Mouse (Mus musculus): ENCODE measurements at regions not wholly inside any gene's neighbourhood (a gene's known extent, or its start where the extent isn't known, plus 50 kb on each side); places are given as distances from the start of the nearest gene placed in this dataset.
A peak's percentile ranks its signal among the peaks of the same experiment; 100 is the strongest.

DNA sequence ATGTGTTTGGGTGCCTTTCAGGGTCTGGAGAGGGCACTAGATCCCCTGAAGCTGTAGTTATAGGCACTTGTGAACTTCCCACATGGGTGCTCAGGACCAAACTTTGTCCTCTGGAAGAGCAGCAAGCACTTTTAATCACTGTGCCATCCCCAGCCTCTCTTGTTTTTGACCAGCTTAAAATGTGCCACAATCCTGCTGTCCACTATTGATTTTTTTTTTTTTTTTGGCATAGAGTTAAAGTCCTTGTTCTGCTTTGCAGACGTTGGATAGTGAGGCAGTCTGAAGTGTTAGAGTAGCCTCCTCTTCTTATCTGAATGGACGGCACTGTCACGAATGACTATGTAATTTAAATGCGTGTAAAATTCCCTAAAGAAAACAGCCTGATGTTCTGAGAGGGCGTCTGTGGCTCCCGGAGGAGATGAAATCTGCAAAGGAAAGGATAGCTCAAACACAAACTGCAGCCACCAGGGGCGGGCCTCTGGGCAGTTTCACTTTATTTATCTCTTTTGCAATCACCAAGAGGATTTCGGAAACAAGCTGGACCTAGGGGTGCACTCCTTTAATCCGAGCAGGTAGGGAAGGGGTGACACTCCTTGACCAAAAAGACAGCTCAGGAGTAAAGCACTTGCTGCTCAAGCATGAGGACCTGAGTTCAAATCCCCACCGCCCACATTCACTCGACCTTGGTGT, 63.5 kb upstream of the Smyd2 start:
- H3K4me3 ChIP-seq, result no peak overlapping the region
- no peak for TF ChIP-seq CTCF (IDR thresholded peaks at IDR 0.05)
- intact Hi-C loops (cut with DNase I), result no loop called here

DNA sequence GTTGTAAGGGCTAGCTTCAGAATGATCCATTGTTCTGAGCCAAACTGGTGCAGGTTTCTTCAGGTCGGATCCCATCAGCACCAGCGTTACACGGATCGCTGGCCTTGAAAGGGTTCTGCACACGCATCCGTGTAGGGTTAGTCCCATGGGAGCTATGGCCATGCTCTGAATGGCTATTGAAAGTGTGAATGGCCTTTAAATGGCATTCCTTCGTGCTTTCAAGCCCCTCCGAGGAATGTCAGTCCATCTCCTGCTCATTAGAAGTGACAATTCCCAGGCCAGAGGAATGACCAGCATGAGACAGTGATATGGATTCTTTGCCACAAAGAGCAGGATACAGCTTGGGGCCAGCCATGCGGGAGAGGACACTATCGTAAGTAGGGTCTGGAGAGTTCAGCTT, 56.1 kb upstream of the Smyd2 start:
- no peak overlapping the region for H3K27ac ChIP-seq
- intact Hi-C loops (cut with DNase I), result no loop called here
- DNase-seq, result no peak
- no peak for TF ChIP-seq CTCF (IDR thresholded peaks at IDR 0.05)
- H3K4me3 ChIP-seq, result no peak overlapping the region

More for the DNA sequence above, 63.5 kb upstream of the Smyd2 start:
- DNase-seq, result no peak
- no peak overlapping the region for H3K27ac ChIP-seq

DNA sequence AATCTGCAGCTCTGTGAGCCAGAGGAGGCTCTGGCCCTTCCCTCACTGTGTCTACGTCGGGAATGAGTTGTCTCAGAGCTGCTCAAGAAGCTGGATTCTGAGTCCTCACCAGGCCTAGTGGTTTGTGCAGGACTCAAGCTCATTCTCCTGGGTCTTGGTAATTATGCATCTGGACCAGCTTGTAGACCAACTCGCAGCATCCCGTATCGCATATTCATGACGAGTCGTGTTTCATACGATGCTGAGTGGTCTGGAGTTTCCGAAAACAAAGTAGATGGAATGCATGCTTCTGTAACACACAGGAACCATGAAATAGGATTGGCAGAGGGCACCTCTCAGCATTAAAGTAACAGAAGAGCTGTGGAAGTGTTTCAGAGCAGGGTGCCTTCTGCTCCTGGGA, 53.5 kb upstream of the Smyd2 start:
- Histone ChIP-seq H3K27ac (no peak overlapping the region), H3K4me3 (no peak overlapping the region)
- TF ChIP-seq CTCF (IDR thresholded peaks at IDR 0.05), result no peak
- intact Hi-C loops (cut with DNase I), result no loop called here
- no peak for DNase-seq

DNA sequence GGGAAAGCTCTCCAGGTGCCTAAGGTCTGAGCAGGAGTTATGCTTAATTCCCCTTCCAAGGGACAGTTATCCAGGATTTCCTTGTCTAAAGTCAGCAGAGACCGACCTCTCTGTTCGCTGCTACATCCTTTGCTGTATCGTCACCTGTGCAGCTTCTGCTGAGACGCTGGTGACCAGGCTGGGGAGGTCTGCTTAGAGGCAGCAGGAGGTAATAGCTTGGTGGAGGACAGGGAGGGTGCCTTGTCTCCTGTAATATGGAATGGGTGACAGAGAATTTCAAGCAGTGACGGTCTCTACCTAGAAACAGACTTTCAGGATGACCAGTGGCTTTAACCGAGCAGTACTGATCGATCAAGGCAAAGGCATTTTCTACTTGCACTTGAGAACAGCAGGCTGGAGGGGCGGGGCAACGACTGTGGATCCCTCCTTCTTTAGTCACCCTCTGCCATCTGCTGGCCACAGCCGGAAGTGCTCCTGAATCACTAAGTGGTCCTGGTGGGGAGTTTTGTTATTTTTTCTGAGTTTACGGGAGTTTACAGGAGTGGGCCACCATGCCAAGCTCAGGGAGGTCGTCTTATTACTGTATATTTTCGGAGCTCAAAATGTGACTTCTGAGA, 50.7 kb upstream of the Smyd2 start:
- Histone ChIP-seq H3K4me3 (peak overlapping the region; percentile 45), H3K27ac (no peak overlapping the region)
- peak; percentile 89 for DNase-seq
- TF ChIP-seq CTCF (IDR thresholded peaks at IDR 0.05), result peak; percentile 95
- intact Hi-C loops (cut with DNase I), result loop anchor here (2.0 kb wide), 3 partner anchors 46 to 272 kb away; no protein-coding TSS in a partner anchor
